Mouse (Mus musculus): Measurements from ENCODE around the gene Pgbd5. TPM values are rescaled to one million over a fixed set of nuclear protein-coding genes. Genes with fewer than 3 reads are reported as not detected.

Pgbd5 gene
- polyA plus RNA-seq, 1 experiment from 2014 or later: 5.3 TPM

- no peak for DNase-seq (ENCODE audit: low spot score)
- no peak overlapping the region for H3K4me2 ChIP-seq (replicated peaks; ENCODE audit: low read depth, low read length)
- no peak for ATAC-seq (ENCODE audit: low FRiP score)
- no peaks in the 10 kb centered on the region for H3K27me3 ChIP-seq (ENCODE audit: control insufficient read depth, insufficient read depth, low read length)
- no peaks in the 10 kb centered on the region for H3K4me1 ChIP-seq (replicated peaks; ENCODE audit: control insufficient read depth, insufficient read depth, low read length)
- H3K9me3 ChIP-seq (ENCODE audit: control insufficient read depth, low read length): no peaks in the 10 kb centered on the region
- 89% methylated on average over 3 of the region's 3 CpGs for WGBS
- H3K36me3 ChIP-seq (ENCODE audit: control insufficient read depth, insufficient read depth, low read length): no peaks in the 10 kb centered on the region
- H3K4me3 ChIP-seq (ENCODE audit: low read depth, low read length): no peak overlapping the region
- no peak overlapping the region for H3K27ac ChIP-seq (ENCODE audit: low read depth, low read length)
- H3K9ac ChIP-seq (ENCODE audit: low read depth, low read length): no peak overlapping the region
Measured at GRCm38 (mm10) chr8:124360911-124361310, 78.5 kb downstream of the Pgbd5 start.

- Histone ChIP-seq H3K27me3 (ENCODE audit: control insufficient read depth, insufficient read depth, low read length) (no peaks in the 10 kb centered on the region), H3K4me2 (replicated peaks; ENCODE audit: low read depth, low read length) (no peak overlapping the region), H3K36me3 (ENCODE audit: control insufficient read depth, insufficient read depth, low read length) (no peaks in the 10 kb centered on the region), H3K4me3 (ENCODE audit: low read depth, low read length) (no peak overlapping the region), H3K4me1 (replicated peaks; ENCODE audit: control insufficient read depth, insufficient read depth, low read length) (no peaks in the 10 kb centered on the region), H3K27ac (ENCODE audit: low read depth, low read length) (no peak overlapping the region), H3K9ac (ENCODE audit: low read depth, low read length) (no peak overlapping the region), H3K9me3 (ENCODE audit: control insufficient read depth, low read length) (no peaks in the 10 kb centered on the region)
- DNase-seq (ENCODE audit: low spot score) (no peak), ATAC-seq (ENCODE audit: low FRiP score) (no peak)
- WGBS: 60% methylated on average over 5 of the region's 5 CpGs
Measured at GRCm38 (mm10) chr8:124351636-124352035, 87.8 kb downstream of the Pgbd5 start.

GRCm38 (mm10) chr8:124349663-124350062, 89.8 kb downstream of the Pgbd5 start:
- H3K4me3 ChIP-seq (ENCODE audit: low read depth, low read length): no peak overlapping the region
- H3K27ac ChIP-seq (ENCODE audit: low read depth, low read length): no peak overlapping the region
- no peaks in the 10 kb centered on the region for H3K9me3 ChIP-seq (ENCODE audit: control insufficient read depth, low read length)
- H3K27me3 ChIP-seq (ENCODE audit: control insufficient read depth, insufficient read depth, low read length): no peaks in the 10 kb centered on the region
- peak; percentile 89 for DNase-seq (ENCODE audit: low spot score)
- 38% methylated on average over 7 of the region's 7 CpGs for WGBS
- ATAC-seq (ENCODE audit: low FRiP score): no peak
- no peaks in the 10 kb centered on the region for H3K36me3 ChIP-seq (ENCODE audit: control insufficient read depth, insufficient read depth, low read length)
- H3K9ac ChIP-seq (ENCODE audit: low read depth, low read length): no peak overlapping the region
- H3K4me2 ChIP-seq (replicated peaks; ENCODE audit: low read depth, low read length): no peak overlapping the region
- no peaks in the 10 kb centered on the region for H3K4me1 ChIP-seq (replicated peaks; ENCODE audit: control insufficient read depth, insufficient read depth, low read length)

- Histone ChIP-seq H3K27ac (ENCODE audit: low read depth, low read length) (no peak overlapping the region), H3K9ac (ENCODE audit: low read depth, low read length) (no peak overlapping the region)
Measured at GRCm38 (mm10) chr8:124348087-124348486, 91.4 kb downstream of the Pgbd5 start.

GRCm38 (mm10) chr8:124346852-124347523, 92.5 kb downstream of the Pgbd5 start:
- Histone ChIP-seq H3K9ac (ENCODE audit: low read depth, low read length) (no peak overlapping the region), H3K9me3 (ENCODE audit: control insufficient read depth, low read length) (no peaks in the 10 kb centered on the region), H3K4me3 (ENCODE audit: low read depth, low read length) (no peak overlapping the region), H3K36me3 (ENCODE audit: control insufficient read depth, insufficient read depth, low read length) (0 out of 2 replicates have a peak, but pooled peaks cover 3% of the 10 kb centered on the region), H3K4me2 (replicated peaks; ENCODE audit: low read depth, low read length) (no peak overlapping the region), H3K4me1 (replicated peaks; ENCODE audit: control insufficient read depth, insufficient read depth, low read length) (no peaks in the 10 kb centered on the region), H3K27ac (ENCODE audit: low read depth, low read length) (peak overlapping the region; percentile 17; the same call in 1 of the 2 replicates), H3K27me3 (ENCODE audit: control insufficient read depth, insufficient read depth, low read length) (no peaks in the 10 kb centered on the region)
- ATAC-seq (ENCODE audit: low FRiP score): peak; percentile 61
- DNase-seq (ENCODE audit: low spot score): peak; percentile 86
- 50% methylated on average over 19 of the region's 19 CpGs for WGBS

More at GRCm38 (mm10) chr8:124348087-124348486, 91.4 kb downstream of the Pgbd5 start:
- Histone ChIP-seq H3K4me1 (replicated peaks; ENCODE audit: control insufficient read depth, insufficient read depth, low read length) (no peaks in the 10 kb centered on the region), H3K4me3 (ENCODE audit: low read depth, low read length) (no peak overlapping the region), H3K4me2 (replicated peaks; ENCODE audit: low read depth, low read length) (no peak overlapping the region), H3K9me3 (ENCODE audit: control insufficient read depth, low read length) (no peaks in the 10 kb centered on the region), H3K27me3 (ENCODE audit: control insufficient read depth, insufficient read depth, low read length) (no peaks in the 10 kb centered on the region), H3K36me3 (ENCODE audit: control insufficient read depth, insufficient read depth, low read length) (0 out of 2 replicates have a peak, but pooled peaks cover 2% of the 10 kb centered on the region)
- 39% methylated on average over 1 of the region's 1 CpGs for WGBS
- DNase-seq (ENCODE audit: low spot score) (no peak), ATAC-seq (ENCODE audit: low FRiP score) (0 out of 2 replicates have a peak, but pooled peaks have one; percentile 28)

- H3K36me3 ChIP-seq (ENCODE audit: control insufficient read depth, insufficient read depth, low read length): 0 out of 2 replicates have a peak, but pooled peaks cover 3% of the 10 kb centered on the region
- no peak overlapping the region for H3K4me3 ChIP-seq (ENCODE audit: low read depth, low read length)
- ATAC-seq (ENCODE audit: low FRiP score): no peak
- H3K9me3 ChIP-seq (ENCODE audit: control insufficient read depth, low read length): no peaks in the 10 kb centered on the region
- no peak overlapping the region for H3K27ac ChIP-seq (ENCODE audit: low read depth, low read length)
- no peak overlapping the region for H3K4me2 ChIP-seq (replicated peaks; ENCODE audit: low read depth, low read length)
- WGBS: 87% methylated on average over 10 of the region's 10 CpGs
- DNase-seq (ENCODE audit: low spot score): no peak
- no peak overlapping the region for H3K9ac ChIP-seq (ENCODE audit: low read depth, low read length)
- no peaks in the 10 kb centered on the region for H3K27me3 ChIP-seq (ENCODE audit: control insufficient read depth, insufficient read depth, low read length)
- H3K4me1 ChIP-seq (replicated peaks; ENCODE audit: control insufficient read depth, insufficient read depth, low read length): no peaks in the 10 kb centered on the region
Measured at GRCm38 (mm10) chr8:124345098-124345497, 94.4 kb downstream of the Pgbd5 start.

- Histone ChIP-seq H3K4me3 (ENCODE audit: low read depth, low read length) (no peak overlapping the region), H3K9me3 (ENCODE audit: control insufficient read depth, low read length) (no peaks in the 10 kb centered on the region), H3K9ac (ENCODE audit: low read depth, low read length) (no peak overlapping the region), H3K4me1 (replicated peaks; ENCODE audit: control insufficient read depth, insufficient read depth, low read length) (no peaks in the 10 kb centered on the region), H3K27ac (ENCODE audit: low read depth, low read length) (no peak overlapping the region), H3K4me2 (replicated peaks; ENCODE audit: low read depth, low read length) (no peak overlapping the region), H3K27me3 (ENCODE audit: control insufficient read depth, insufficient read depth, low read length) (no peaks in the 10 kb centered on the region), H3K36me3 (ENCODE audit: control insufficient read depth, insufficient read depth, low read length) (0 out of 2 replicates have a peak, but pooled peaks cover 3% of the 10 kb centered on the region)
- ATAC-seq (ENCODE audit: low FRiP score) (no peak), DNase-seq (ENCODE audit: low spot score) (no peak)
- WGBS: 75% methylated on average over 12 of the region's 12 CpGs
Measured at GRCm38 (mm10) chr8:124343991-124344390, 95.5 kb downstream of the Pgbd5 start.

- H3K4me2 ChIP-seq (replicated peaks; ENCODE audit: low read depth, low read length): no peak overlapping the region
- H3K9ac ChIP-seq (ENCODE audit: low read depth, low read length): no peak overlapping the region
- WGBS: 91% methylated on average over 15 of the region's 15 CpGs
- H3K9me3 ChIP-seq (ENCODE audit: control insufficient read depth, low read length): no peaks in the 10 kb centered on the region
- ATAC-seq (ENCODE audit: low FRiP score) (no peak), DNase-seq (ENCODE audit: low spot score) (no peak)
- H3K36me3 ChIP-seq (ENCODE audit: control insufficient read depth, insufficient read depth, low read length): 0 out of 2 replicates have a peak, but pooled peaks cover 3% of the 10 kb centered on the region
- no peaks in the 10 kb centered on the region for H3K27me3 ChIP-seq (ENCODE audit: control insufficient read depth, insufficient read depth, low read length)
- H3K4me1 ChIP-seq (replicated peaks; ENCODE audit: control insufficient read depth, insufficient read depth, low read length): no peaks in the 10 kb centered on the region
- no peak overlapping the region for H3K4me3 ChIP-seq (ENCODE audit: low read depth, low read length)
- H3K27ac ChIP-seq (ENCODE audit: low read depth, low read length): no peak overlapping the region
Measured at GRCm38 (mm10) chr8:124343151-124343550, 96.3 kb downstream of the Pgbd5 start.
